Comparison of ENCODE assay signal across 9 mouse cellular contexts in the genomic region with DNA sequence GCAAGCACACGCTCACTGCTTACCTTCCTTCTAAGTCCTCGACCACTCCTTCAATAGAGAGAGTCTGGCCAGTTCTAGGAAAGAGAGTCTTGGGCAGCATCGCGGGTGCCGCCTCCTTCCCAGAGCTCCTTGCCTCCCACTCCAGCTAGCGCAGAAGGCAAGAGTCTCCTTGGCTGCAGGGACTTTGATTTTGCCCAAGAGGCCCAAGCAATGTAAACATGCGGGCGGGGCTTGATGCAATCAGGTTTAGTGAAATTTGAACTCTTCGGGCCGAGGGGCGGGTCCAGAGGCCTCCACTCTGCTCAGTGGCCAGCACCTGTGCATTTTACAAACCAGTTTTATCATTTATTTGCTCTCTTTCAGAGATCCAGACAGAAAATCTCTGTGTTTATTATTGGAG.
DNase-seq lines count a peak whose midpoint lies in the region; ATAC-seq and TF ChIP-seq lines count a peak whose summit lies in the region.
"Had no signal": no experiment of that assay in that cellular context is flagged by ENCODE, and none has a peak within 500 bp of the region (broad histone marks: within the 10 kb centered on the region; RNA-seq: fewer than 3 reads in every experiment).

No protein-coding gene starts in this region.

- H3K27ac ChIP-seq in intestine, embryonic 15.5 days, result peak overlapping the region; percentile 85
- no peak overlapping the region; the same call in 1 of the 2 replicates for H3K27ac ChIP-seq in liver, embryonic 11.5 days (ENCODE audit: low read depth, low read length)
- H3K27ac ChIP-seq in gastrocnemius, adult 2 months, result no peak overlapping the region

- H3K9ac ChIP-seq in intestine, embryonic 15.5 days, result no peak overlapping the region
- H3K9ac ChIP-seq in liver, embryonic 11.5 days (ENCODE audit: low read depth, low read length), result no peak overlapping the region

- peak; percentile 15 for DNase-seq in adrenal gland, adult 2 months
- DNase-seq in adrenal gland, adult 18-20 months (ENCODE audit: low spot score in 2 of 2), result no peak
- DNase-seq in liver, embryonic 11.5 days (ENCODE audit: low spot score), result peak; percentile 36
- DNase-seq in ovary, postnatal 36 days (ENCODE audit: low spot score), result peak; percentile 59
- DNase-seq in gastrocnemius, adult 2 months, result no peak
- no peak for DNase-seq in MN1 (ENCODE audit: low spot score)
- DNase-seq in cerebellum, postnatal 36 days, result no peak
- DNase-seq: cerebellum, adult 11-12 months had no signal

- H3K27me3 ChIP-seq in intestine, embryonic 15.5 days (replicated peaks), result no peaks in the 10 kb centered on the region
- H3K27me3 ChIP-seq in liver, embryonic 11.5 days (replicated peaks; ENCODE audit: control insufficient read depth, insufficient read depth, low read length), result no peaks in the 10 kb centered on the region

- TF ChIP-seq CTCF in gastrocnemius, adult 2 months (IDR thresholded peaks at IDR 0.05), result no peak

- H3K36me3 ChIP-seq in intestine, embryonic 15.5 days, result no peaks in the 10 kb centered on the region
- H3K36me3 ChIP-seq in liver, embryonic 11.5 days (ENCODE audit: control insufficient read depth, insufficient read depth, low read length), result no peaks in the 10 kb centered on the region

- ATAC-seq in intestine, embryonic 15.5 days, result peak; percentile 94
- ATAC-seq in liver, embryonic 11.5 days (replicated peaks; ENCODE audit: low FRiP score), result peak; percentile 53

- H3K4me2 ChIP-seq in intestine, embryonic 15.5 days (replicated peaks), result peak overlapping the region; percentile 54
- H3K4me2 ChIP-seq in liver, embryonic 11.5 days, result peak overlapping the region; percentile 13

- peaks cover 30% of the 10 kb centered on the region for H3K4me1 ChIP-seq in intestine, embryonic 15.5 days (replicated peaks)
- no peaks in the 10 kb centered on the region; the same call in 1 of the 2 replicates for H3K4me1 ChIP-seq in liver, embryonic 11.5 days (replicated peaks; ENCODE audit: control insufficient read depth, insufficient read depth, low read length)

- WGBS in intestine, embryonic 15.5 days, result 19% methylated on average over 11 of the region's 11 CpGs
- WGBS in liver, embryonic 11.5 days, result 47% methylated on average over 11 of the region's 11 CpGs

- intact Hi-C loops in gastrocnemius, adult 2 months (cut with DNase I), result no loop called here

- H3K9me3 ChIP-seq in intestine, embryonic 15.5 days, result no peaks in the 10 kb centered on the region
- H3K9me3 ChIP-seq in liver, embryonic 11.5 days (ENCODE audit: control insufficient read depth, low read length), result no peaks in the 10 kb centered on the region

- peak overlapping the region; percentile 29 for H3K4me3 ChIP-seq in intestine, embryonic 15.5 days (replicated peaks)
- H3K4me3 ChIP-seq in liver, embryonic 11.5 days (ENCODE audit: low read depth, low read length), result no peak overlapping the region
- no peak overlapping the region for H3K4me3 ChIP-seq in gastrocnemius, adult 2 months

Comparison
In these comparisons a context has a peak if more than half of its experiments do, and no peak if none do; other contexts are left out.
1. DNase-seq: peak in adrenal gland, adult 2 months (single experiment), liver, embryonic 11.5 days (single experiment) and ovary, postnatal 36 days (single experiment); none in adrenal gland, adult 18-20 months (0 of 2), gastrocnemius, adult 2 months (single experiment), MN1 (single experiment) and cerebellum, postnatal 36 days (0 of 2).